Mouse (Mus musculus) gonadal fat pad, adult 2 months (tissue): ENCODE data around the gene Adad1. TPM values are rescaled to one million over a fixed set of nuclear protein-coding genes. Genes with fewer than 3 reads are reported as not detected.

Experiments
- DNase-seq: peaks from one replicate; pipeline ENCODE4 v3.0.0-alpha.2; 2012; ENCODE audit warnings: low read depth
- polyA plus RNA-seq: library from polyadenylated mRNA; depleted of rRNA; stranded (reverse); fragments of >200 nt; gene quantifications from 2 replicates; pipeline ENCODE4 v1.2.3, GENCODE M21; 2012; rRNA removed

The Adad1 gene
- 0.68 and 1.2 TPM in 2 replicates for polyA plus RNA-seq

DNA sequence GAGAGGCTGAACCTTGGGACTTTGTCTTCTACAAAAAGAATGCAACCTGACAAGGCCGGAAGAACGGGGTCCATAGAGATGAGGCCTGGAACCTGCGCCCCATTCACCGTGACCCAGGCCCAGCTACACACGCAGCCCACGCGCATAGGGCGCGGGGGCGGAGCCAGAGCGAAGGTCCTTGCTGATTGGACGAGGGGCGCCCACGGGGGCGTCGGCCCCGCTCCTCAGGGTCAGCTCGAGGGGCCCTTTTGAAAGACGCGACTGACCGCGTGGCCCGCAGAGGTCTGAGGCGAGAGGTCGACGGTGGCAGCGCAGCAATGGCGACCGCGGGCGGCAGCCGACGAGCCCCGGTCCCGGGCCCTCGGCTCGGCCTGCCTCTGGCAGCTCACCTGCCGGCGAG lies at the start of gene Adad1:
TSS of gene Adad1 (plus strand) at position 122 of the 400 bp plus-strand sequence.
- DNase-seq, result no peak

DNA sequence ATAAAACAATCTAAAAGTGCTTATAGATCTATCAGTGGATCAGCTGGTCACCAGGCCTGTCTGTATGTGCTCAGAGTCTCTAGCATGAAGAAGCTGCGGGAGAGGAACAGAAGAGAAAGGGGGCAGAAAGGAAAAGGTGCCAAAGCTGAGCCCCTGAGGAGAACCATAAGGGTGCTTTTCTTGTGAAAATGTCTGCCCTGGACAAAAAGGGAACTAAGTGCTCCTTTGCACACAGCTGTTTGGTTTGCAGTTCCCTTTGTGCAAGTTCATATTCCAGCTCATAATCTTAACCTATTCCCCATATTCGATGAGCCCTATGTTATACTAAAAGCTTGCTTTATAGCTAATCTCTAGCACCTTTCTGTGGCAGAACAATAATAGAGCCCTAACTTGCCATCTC lies 25.3 kb upstream of the Adad1 start:
- DNase-seq, result no peak

- DNase-seq, result no peak
These were observed 23.5 kb upstream of the Adad1 start for GRCm38 (mm10) chr3:37039811-37040210.

GRCm38 (mm10) chr3:37051491-37051890 lies 11.8 kb upstream of the Adad1 start:
- no peak for DNase-seq

- no peak for DNase-seq
These were observed 9.9 kb downstream of the Adad1 start for GRCm38 (mm10) chr3:37073211-37073610.

GRCm38 (mm10) chr3:37084860-37085259 lies 21.5 kb downstream of the Adad1 start:
- DNase-seq, result no peak

DNA sequence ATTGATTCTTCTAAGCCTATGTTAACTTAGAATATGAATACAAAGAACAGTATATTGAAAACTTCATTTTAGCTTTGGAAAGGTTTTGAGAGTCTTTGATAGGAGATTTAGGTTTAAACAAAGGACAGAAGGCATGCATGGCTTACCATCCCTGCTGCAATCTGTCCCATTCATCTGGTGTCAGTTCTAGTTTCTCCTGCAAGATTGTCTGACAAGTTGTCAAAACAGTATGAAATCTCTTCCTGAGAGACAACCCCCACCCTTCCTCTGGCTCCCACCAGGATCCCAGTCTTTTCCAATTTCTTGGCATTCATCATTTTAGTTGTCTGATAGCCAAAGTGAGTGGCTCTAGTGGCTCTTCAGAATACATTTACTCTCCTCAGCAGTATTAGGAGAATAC lies 27.4 kb downstream of the Adad1 start:
- DNase-seq, result no peak

DNA sequence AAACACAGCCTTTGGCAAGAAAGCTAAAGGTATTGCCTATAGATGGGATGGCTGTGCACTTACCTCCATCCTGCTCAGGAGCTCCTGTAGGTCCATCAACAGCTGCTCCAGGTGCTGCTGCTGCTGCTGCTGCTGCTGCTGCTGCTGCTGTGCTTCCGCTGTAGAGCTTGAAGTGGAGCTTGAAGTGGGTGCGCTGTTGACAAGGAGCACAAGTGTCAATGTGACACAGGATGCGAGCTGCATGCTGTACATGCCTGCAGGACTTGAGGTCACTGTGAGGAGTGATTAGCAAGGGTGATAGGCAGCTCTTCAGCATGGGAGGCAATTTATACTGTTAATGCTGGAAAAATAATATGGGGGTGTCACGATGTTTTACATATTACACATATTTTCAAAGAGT lies 62.3 kb downstream of the Adad1 start, which contains the start of gene Il2:
TSS of gene Il2 (minus strand) at position 305 of the 400 bp plus-strand sequence.
- no peak for DNase-seq

DNA sequence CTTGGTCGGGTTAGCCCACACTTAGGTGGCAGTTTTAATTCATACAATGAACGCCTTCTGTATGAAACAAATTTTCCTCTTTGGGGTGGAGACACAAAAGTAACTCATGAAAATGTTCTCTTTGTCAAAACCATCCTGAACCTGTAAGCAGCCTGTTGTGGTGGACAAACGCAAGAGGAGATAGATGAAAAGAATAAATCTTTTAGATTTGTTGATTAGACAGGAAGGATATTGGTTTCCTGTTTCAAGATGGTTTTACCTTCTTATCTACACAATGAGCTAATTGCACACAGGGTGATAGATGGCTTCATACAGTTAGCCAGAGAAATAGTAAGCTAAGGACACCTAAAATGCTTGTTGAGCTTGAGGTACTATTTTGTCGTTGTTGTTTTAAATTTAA lies 62.8 kb downstream of the Adad1 start:
- DNase-seq, result no peak

- no peak for DNase-seq
These were observed 64.9 kb downstream of the Adad1 start for GRCm38 (mm10) chr3:37128269-37128668.

GRCm38 (mm10) chr3:37129063-37129462 lies 65.7 kb downstream of the Adad1 start:
- DNase-seq, result no peak

DNA sequence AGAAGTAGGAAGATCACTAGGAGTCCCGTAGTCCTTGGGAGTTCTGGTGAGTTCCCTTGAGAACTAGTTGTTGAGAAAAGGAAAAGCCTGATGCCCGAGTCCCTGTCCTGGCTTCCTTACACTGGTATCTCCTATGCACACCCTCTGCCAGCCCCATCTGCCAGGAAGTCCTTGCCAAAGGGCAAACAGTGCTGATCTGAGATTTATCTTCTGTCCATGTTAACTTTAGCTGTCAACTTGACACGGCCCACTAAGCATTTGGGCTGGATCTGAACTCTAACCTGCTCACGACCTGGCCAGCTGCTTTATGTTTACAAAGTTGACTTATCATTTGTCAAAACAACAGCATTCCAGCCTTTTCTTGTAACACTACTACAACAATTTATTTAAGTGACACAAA lies 73.9 kb downstream of the Adad1 start:
- no peak for DNase-seq

- no peak for DNase-seq
These were observed 75.9 kb downstream of the Adad1 start for GRCm38 (mm10) chr3:37139192-37139591.

DNA sequence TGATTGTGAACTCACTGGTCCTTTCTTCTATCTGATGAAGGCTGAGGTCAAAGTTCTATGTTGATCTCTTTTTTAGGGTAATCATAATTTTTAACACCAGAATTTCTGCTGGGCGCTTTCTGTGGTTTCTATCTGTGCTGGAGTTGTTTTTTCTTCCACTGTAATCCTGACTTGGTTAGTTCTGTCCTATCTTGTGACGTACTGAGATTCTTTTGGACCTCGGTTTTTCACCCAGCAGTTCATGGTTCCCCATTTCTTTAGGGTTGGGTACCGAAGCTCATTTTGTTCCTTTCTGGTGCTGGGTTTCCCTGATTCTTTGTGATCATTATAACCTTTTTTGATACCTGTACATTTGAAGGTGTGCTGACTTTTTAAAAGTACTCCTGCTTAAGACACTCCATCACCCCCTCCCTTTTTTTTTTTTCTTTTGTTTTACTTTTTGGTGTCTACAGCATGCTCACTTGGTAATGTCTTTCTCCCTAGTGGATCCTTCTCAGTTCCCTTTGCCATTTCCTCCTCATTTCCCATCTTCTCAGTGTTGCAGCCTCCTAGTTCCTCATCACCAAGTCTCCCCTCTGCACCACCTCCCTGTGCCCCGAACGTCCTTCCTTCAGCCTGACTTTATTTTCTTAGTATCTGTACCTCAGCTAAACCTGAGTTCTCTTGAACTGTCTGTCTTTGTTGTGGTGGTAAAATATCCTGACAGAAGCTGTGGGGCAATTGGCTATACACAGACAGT lies 77.0 kb downstream of the Adad1 start:
- DNase-seq, result no peak

- no peak for DNase-seq
These were observed 78.5 kb downstream of the Adad1 start for GRCm38 (mm10) chr3:37141827-37142226.

GRCm38 (mm10) chr3:37144979-37145378 lies 81.7 kb downstream of the Adad1 start:
- DNase-seq, result no peak

DNA sequence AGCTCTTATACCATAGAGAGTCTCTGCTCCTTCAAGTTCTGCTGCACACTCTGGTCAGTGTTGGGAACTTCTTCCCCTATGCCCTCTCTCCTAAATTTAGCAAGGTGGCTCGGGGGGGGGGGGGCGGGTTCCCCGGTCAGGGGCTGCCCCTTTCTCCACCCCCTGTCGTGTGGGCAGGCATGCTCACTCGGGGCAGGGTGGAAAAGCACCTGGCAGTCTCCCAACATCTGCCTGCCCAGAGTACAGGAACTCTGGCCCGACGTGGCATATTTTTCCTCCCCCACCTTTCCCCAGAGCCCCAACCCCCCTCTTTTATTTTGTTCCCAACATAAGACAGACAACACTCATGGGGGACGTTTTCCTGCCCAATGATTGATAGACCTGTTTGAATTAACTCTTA lies 83.1 kb downstream of the Adad1 start:
- DNase-seq, result no peak

DNA sequence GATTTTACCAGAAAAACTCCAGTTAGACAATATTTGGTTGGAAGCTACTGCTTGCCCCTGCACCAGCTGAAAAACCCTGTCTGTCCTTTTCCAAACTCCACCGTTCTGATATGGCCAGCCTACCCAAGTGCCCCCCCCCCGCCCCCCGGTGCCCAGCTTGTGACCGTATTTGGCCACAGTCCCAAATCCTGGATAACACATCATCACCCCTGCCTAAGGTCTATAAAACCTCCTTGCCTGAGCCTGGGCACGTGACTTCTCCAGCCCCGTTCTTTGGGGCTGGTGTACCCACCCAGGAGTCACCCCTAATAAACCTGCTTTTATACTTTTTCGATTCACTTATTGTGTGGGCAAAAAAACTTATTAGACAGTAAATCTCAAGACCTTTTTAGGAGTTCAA lies 83.5 kb downstream of the Adad1 start:
- DNase-seq, result no peak

DNA sequence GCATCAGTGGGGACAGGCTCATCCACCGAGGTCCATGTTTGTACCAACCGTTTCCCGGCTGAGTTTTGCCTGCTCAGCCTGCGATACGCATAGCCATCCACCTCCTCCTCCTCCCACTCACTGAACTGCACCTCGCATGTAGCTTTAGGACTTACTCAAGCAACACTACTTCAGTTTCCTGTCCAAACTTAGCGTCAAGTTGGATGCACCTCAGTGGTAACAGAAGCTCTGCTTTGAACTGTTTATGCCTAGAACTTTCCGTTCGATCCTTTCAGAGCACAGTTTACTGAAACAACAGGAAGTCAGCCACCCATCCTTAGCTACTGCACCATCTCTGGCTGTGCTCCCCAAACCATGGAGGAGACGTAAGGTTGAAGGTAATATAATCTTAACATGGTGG lies 88.9 kb downstream of the Adad1 start:
- no peak for DNase-seq

- DNase-seq, result no peak
These were observed 89.7 kb downstream of the Adad1 start for GRCm38 (mm10) chr3:37153004-37153403.

DNA sequence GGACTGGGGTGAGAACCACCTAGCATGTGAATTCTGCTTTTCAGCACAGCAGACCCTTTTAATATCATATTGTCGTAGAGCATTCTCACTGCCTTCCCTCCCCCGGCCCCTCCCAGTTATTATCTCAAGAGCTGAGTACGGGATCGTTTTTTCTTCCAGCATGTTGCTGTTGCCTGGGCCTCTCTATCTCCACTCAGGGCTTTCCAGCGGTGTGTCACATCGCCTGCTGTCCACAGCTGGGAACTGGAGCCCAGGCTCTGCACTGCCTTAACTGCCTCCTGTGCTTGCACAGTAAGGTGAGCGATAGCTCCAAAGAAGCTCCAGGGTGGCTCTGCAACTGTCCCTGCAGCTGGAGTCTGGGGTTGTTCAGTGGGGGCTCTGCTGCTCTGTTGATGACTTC lies 91.1 kb downstream of the Adad1 start:
- no peak for DNase-seq

- DNase-seq, result no peak
These were observed 93.8 kb downstream of the Adad1 start for GRCm38 (mm10) chr3:37157082-37157481.

GRCm38 (mm10) chr3:37158246-37158645 lies 94.9 kb downstream of the Adad1 start:
- DNase-seq, result no peak

DNA sequence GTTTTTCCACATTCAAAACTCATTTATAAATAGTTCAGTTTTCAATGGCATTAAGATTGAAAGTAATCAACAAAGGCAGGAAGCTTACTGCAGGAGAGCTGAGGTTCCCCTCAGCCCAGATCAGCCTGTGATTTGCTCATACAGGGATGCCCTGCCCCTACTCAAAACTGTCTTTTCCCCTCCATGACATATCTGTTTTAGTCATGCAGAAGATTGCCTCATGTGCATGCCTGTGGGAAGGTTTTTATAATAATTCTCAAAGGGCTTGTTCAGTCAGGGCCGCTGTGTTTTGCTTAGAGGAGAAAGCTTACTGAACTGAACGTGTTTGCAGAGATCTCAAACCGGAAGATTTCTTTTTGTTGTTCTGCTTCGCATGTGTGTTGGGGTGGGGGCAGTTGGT lies 97.8 kb downstream of the Adad1 start:
- DNase-seq, result no peak
